Mouse (Mus musculus) lung, postnatal 4 days (tissue): ENCODE results near the gene Msh5.

ENCODE experiments used
- DNase-seq, 2 experiments: peaks; one replicate each; pipeline ENCODE4 v3.0.0; 2021

Gene Msh5

GRCm38 (mm10) chr17:35046681-35047455 lies at the start of gene Msh5:
Gene Msh5 (minus strand): TSS chr17:35046745.
- peak; percentile 99 for DNase-seq

- no peak for DNase-seq
Observed at GRCm38 (mm10) chr17:35094475-35095365, 48.2 kb upstream of the Msh5 start.

- DNase-seq: peak in 1 of 2 experiments; percentile 55
Observed at GRCm38 (mm10) chr17:35092403-35093198, 46.1 kb upstream of the Msh5 start.

DNA sequence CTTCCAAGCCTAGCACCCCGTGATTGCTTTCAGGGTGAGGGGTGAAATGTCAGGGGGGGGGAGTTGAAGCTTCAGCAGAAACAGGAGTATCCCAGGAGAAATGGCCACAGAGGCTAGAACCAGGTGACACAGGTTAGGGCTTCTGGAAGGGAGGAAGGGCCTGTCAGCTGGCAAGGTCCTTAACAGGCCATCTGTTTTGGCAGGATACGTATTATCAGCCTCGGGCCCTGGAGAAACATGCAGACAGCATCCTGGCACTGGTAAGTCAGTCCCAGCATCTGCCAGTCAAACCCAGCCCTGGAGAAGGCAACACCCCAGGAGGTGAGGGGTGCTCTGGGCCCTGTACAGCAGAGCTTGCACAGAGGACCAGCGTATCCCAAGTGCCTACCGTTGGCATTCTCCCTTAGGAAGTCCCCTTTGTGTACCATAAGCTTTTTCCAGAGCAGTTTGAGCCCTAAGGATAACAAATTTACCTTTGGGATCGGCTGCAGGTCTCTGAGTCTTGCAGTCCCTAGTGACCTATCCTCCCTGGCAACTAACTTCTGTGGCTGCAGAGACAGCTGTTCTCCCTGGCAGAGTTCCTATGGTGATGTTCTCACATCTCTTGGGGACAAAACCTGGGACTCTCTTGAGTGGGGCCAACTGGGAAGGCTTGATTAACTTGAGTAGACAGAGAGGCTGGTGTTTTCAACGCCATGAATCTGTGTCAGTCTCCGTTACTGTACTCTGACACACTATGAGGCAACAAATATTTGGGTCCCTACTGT lies 43.8 kb upstream of the Msh5 start:
- no peak for DNase-seq

DNA sequence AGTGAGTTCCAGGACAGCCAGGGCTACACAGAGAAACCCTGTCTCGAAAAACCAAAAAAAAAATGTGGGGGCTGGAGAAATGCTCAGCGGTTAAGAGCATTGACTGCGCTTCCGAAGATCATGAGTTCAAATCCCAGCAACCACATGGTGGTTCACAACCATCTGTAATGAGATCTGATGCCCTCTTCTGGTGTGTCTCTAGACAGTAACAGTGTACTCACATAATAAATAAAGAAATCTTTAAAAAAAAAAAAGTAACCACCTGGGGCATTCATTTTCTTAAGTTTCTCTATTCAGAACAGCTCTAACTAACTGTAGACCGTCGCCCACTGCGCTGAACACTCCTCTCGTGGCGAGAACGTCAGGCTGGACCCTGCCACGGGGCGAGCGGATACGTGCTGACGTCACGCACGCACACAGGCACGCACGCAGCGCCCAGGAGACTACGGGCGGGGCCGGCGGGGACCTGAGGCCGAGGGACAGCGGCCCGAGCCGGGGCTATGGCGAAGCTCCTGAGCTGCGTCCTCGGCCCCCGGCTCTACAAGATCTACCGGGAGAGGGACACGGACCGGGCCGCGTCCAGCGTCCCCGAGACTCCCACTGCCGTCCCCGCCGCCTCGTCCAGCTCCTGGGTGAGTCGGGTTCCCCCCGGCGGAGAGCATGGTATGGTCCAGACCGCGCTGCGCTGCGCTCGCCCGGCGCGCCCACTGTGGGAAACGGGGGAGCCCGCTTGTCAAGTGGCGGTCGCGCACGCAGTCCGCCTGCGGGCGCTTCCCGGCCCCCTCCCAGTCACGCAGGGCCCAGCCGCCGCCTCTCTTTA lies 42.5 kb upstream of the Msh5 start, which contains the start of gene Abhd16a:
Gene Abhd16a (plus strand): TSS at position 439 of the 820 bp plus-strand sequence.
- peak; percentile 96 to 97 for DNase-seq

DNA sequence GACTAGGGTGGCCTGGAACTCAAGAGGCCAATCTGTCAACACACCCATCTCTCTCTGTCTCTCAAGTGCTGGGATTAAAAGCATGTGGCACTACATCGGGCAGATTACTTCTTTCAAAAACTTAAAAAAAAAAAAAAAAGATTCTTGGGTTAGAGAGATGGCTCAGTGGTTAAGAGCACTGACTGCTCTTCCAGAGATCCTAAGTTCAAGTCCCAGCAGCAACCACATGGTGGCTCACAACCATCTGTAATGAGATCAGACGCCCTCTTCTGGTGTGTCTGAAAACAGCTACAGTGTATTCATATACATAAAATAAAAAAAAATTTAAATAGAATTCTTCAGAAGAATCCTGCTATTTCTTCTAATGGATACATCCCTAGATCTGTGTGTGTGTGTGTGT lies 41.6 kb upstream of the Msh5 start:
- no peak for DNase-seq

- DNase-seq: no peak
Observed at GRCm38 (mm10) chr17:35085208-35085865, 38.8 kb upstream of the Msh5 start, which contains the start of gene Ly6g6f. Gene Ly6g6f (minus strand): TSS chr17:35085610.

GRCm38 (mm10) chr17:35083929-35084497 lies 37.5 kb upstream of the Msh5 start:
- DNase-seq: no peak

GRCm38 (mm10) chr17:35082841-35083576 lies 36.5 kb upstream of the Msh5 start:
- no peak for DNase-seq

- DNase-seq: no peak
Observed at GRCm38 (mm10) chr17:35080710-35081109, 34.2 kb upstream of the Msh5 start.

GRCm38 (mm10) chr17:35080248-35080647 lies 33.7 kb upstream of the Msh5 start:
- no peak for DNase-seq

GRCm38 (mm10) chr17:35079778-35080177 lies 33.2 kb upstream of the Msh5 start:
- no peak for DNase-seq

DNA sequence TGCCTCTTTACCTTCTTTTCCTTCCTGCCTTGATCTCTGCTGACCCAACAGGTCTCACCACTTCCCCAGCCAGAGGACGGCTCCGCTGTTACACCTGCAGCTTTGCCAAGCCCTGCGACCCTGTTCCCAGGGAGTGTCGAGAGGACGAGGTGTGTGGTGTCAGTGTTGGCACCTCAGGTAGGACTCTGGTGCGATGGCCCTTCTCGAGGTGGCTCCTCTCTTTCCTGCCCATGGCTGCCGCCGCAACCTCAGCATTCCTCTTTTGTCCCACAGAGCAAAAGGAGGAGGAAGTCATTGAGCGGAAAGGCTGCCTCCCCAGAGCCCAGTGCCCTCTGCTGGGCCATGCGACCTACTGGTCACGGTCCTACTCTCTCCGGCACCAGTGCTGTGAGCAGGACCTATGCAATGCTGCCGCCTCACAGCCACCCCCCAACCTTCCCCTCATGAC lies 31.3 kb upstream of the Msh5 start, which contains the start of gene Ly6g6d:
Gene Ly6g6d (minus strand): TSS at position 280 of the 448 bp plus-strand sequence.
- peak; percentile 82 for DNase-seq

DNA sequence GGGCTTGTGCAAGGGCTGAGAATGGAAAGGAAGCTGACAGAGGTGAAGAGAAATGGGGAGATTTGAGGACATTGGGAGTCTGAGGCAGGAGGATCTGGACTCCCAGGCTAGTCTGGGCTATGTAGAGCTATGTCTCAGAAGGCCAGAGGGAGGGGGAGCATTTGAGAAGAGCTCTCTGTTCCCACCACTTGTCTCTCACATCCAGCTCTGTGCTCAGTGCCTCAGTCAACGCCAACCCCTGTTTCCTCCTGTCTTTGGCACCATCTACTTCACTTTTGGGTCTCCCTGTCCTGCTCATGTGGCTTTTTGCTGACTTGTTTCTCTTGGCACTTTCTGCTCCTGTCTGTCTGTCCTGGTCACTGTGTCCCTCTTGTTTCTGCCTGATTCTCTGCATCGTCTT lies 30.7 kb upstream of the Msh5 start:
- no peak for DNase-seq

GRCm38 (mm10) chr17:35076507-35077176 lies 30.1 kb upstream of the Msh5 start, which contains the start of gene Ly6g6e:
Gene Ly6g6e (plus strand): TSS chr17:35076902.
- no peak for DNase-seq

- no peak for DNase-seq
Observed at GRCm38 (mm10) chr17:35074097-35074496, 27.6 kb upstream of the Msh5 start.

GRCm38 (mm10) chr17:35071454-35071853 lies 24.9 kb upstream of the Msh5 start:
- DNase-seq: no peak

DNA sequence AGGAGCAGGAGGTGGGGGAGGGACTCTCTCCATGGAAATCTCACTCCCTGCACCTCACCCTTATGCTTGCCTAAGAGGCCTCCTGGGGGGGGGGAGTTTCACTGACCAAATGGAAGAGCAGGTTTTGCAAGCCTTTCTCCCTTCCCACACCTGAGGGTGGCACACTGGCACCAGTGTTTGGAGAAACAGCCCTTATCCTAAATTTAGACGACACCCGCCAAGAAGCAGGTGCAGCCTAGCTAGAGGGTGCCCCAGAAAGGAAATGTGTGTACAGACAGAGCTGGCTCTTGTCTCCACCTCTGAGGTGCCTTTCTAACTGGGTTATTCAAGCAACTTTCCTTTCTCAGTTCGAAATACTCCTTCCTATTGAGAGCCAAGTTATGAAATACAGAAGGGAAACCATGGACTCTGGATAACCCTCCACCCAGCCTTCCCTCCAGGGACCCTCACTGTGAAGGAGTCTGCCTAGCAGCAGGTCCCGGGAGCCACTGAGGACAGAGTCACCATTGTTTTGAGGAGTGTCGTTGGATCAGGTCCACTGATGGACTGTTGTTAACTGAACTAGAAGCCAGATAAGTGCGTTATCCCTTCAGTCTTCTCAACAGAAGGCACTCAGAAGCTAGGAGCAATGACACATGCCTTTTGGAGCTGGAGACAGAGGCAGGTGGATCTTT lies 24.1 kb upstream of the Msh5 start:
- DNase-seq: peak in 1 of 2 experiments; percentile 59
